Mouse (Mus musculus) testis, adult 2 months (tissue): Measurements from ENCODE around the gene Foxn3. TPM values are rescaled to one million over a fixed set of nuclear protein-coding genes. Genes with fewer than 3 reads are reported as not detected.
A peak's percentile ranks its signal among the peaks of the same experiment; 100 is the strongest.

ENCODE experiments used
- H3K27ac ChIP-seq: fragments of 200-500 bp; 2 replicates; pipeline ENCODE4 v1.5.1; 2012; ENCODE audit warnings: low read depth, low read length; ENCODE audit not compliant: control insufficient read depth, insufficient read depth
- H3K27me3 ChIP-seq: fragments of 200-500 bp; 2 replicates; pipeline ENCODE4 v1.6.1; 2012; ENCODE audit warnings: mild to moderate bottlenecking, low read length, moderate library complexity; ENCODE audit not compliant: control insufficient read depth, insufficient read depth
- H3K36me3 ChIP-seq: fragments of 200-500 bp; 2 replicates; pipeline ENCODE4 v1.6.1; 2012; ENCODE audit warnings: mild to moderate bottlenecking, low read length; ENCODE audit not compliant: control insufficient read depth, insufficient read depth
- H3K4me1 ChIP-seq: fragments of 200-500 bp; 2 replicates; pipeline ENCODE4 v1.6.1; 2012; ENCODE audit warnings: low read length; ENCODE audit not compliant: control insufficient read depth, insufficient read depth
- H3K4me3 ChIP-seq: fragments of 200-500 bp; 2 replicates; pipeline ENCODE4 v1.5.1; 2012; ENCODE audit warnings: low read depth, mild to moderate bottlenecking, low read length, moderate library complexity, mixed read lengths; ENCODE audit not compliant: control insufficient read depth
- CTCF ChIP-seq: fragments of 200-500 bp; IDR thresholded peaks from 2 replicates; pipeline ENCODE4 v1.5.1; 2012; ENCODE audit warnings: low read depth, mild to moderate bottlenecking, inconsistent platforms, low read length, moderate library complexity; ENCODE audit not compliant: control insufficient read depth, insufficient read depth, insufficient replicate concordance
- POLR2A ChIP-seq: fragments of 200-500 bp; IDR thresholded peaks from 2 replicates; pipeline ENCODE4 v1.6.1; 2012; ENCODE audit warnings: low read depth, mild to moderate bottlenecking, inconsistent platforms, low read length, moderate library complexity; ENCODE audit not compliant: control insufficient read depth
- polyA plus RNA-seq: library from polyadenylated mRNA; depleted of rRNA; stranded (reverse); fragments of >200 nt; gene quantifications from 2 replicates; pipeline ENCODE4 v1.2.3, GENCODE M21; 2012

The Foxn3 gene
- polyA plus RNA-seq, 1 experiment: 7.3 TPM

- no peak overlapping the region for H3K4me3 ChIP-seq
- no peaks in the 10 kb centered on the region for H3K27me3 ChIP-seq
- H3K36me3 ChIP-seq: no peaks in the 10 kb centered on the region
- no peak overlapping the region for H3K27ac ChIP-seq
- H3K4me1 ChIP-seq: peaks cover 7% of the 10 kb centered on the region
- no peak for TF ChIP-seq POLR2A
- TF ChIP-seq CTCF: no peak
These were observed 242.4 kb downstream of the Foxn3 start for GRCm38 (mm10) chr12:99320966-99321496.

- Histone ChIP-seq H3K4me3 (no peak overlapping the region), H3K36me3 (no peaks in the 10 kb centered on the region), H3K27ac (no peak overlapping the region), H3K27me3 (no peaks in the 10 kb centered on the region), H3K4me1 (peaks cover 4% of the 10 kb centered on the region)
- TF ChIP-seq CTCF: no peak
- TF ChIP-seq POLR2A: no peak
These were observed 243.5 kb downstream of the Foxn3 start for GRCm38 (mm10) chr12:99319896-99320295.

- H3K4me1 ChIP-seq: peaks cover 3% of the 10 kb centered on the region; the same call in 1 of the 2 replicates
- no peak overlapping the region for H3K27ac ChIP-seq
- no peak overlapping the region for H3K4me3 ChIP-seq
- H3K27me3 ChIP-seq: no peaks in the 10 kb centered on the region
- TF ChIP-seq CTCF (no peak), POLR2A (no peak)
- H3K36me3 ChIP-seq: no peaks in the 10 kb centered on the region
These were observed 244.2 kb downstream of the Foxn3 start for GRCm38 (mm10) chr12:99319171-99319570.

- Histone ChIP-seq H3K36me3 (no peaks in the 10 kb centered on the region), H3K4me3 (no peak overlapping the region), H3K27ac (no peak overlapping the region), H3K27me3 (no peaks in the 10 kb centered on the region), H3K4me1 (peaks cover 4% of the 10 kb centered on the region; the same call in 1 of the 2 replicates)
- TF ChIP-seq POLR2A (no peak), CTCF (no peak)
These were observed 247.5 kb downstream of the Foxn3 start for GRCm38 (mm10) chr12:99315931-99316330.

- H3K27me3 ChIP-seq: no peaks in the 10 kb centered on the region
- no peaks in the 10 kb centered on the region for H3K36me3 ChIP-seq
- no peak overlapping the region for H3K27ac ChIP-seq
- no peak overlapping the region for H3K4me3 ChIP-seq
- TF ChIP-seq CTCF (no peak), POLR2A (no peak)
- peaks cover 8% of the 10 kb centered on the region for H3K4me1 ChIP-seq
These were observed 248.6 kb downstream of the Foxn3 start for GRCm38 (mm10) chr12:99314817-99315216.

GRCm38 (mm10) chr12:99311303-99311702 lies 252.1 kb downstream of the Foxn3 start:
- Histone ChIP-seq H3K4me1 (peaks cover 8% of the 10 kb centered on the region), H3K27ac (peak overlapping the region; percentile 28; the same call in 1 of the 2 replicates), H3K27me3 (no peaks in the 10 kb centered on the region), H3K36me3 (no peaks in the 10 kb centered on the region), H3K4me3 (no peak overlapping the region)
- TF ChIP-seq POLR2A (no peak), CTCF (no peak)

GRCm38 (mm10) chr12:99309937-99310336 lies 253.4 kb downstream of the Foxn3 start:
- Histone ChIP-seq H3K27me3 (no peaks in the 10 kb centered on the region), H3K4me3 (no peak overlapping the region), H3K27ac (no peak overlapping the region; the same call in 1 of the 2 replicates), H3K4me1 (peaks cover 10% of the 10 kb centered on the region), H3K36me3 (no peaks in the 10 kb centered on the region)
- TF ChIP-seq POLR2A (no peak), CTCF (no peak)
